Comparison of ENCODE assay signal across 17 mouse cellular contexts in genomic region chr9:56755119-56755518, GRCm38 (mm10). TPM values are rescaled to one million over a fixed set of nuclear protein-coding genes. Genes with fewer than 3 reads are reported as not detected.
"Had no signal": no experiment of that assay in that cellular context is flagged by ENCODE, and none has a peak within 500 bp of the region (broad histone marks: within the 10 kb centered on the region; RNA-seq: fewer than 3 reads in every experiment).

No protein-coding gene starts in this region.

- H3K9ac ChIP-seq: lung, embryonic 14.5 days; midbrain, embryonic 12.5 days; midbrain, embryonic 15.5 days; neural tube, embryonic 12.5 days; stomach, embryonic 15.5 days had no signal

- H3K4me1 ChIP-seq: stomach, embryonic 15.5 days had no signal

- H3K4me2 ChIP-seq: lung, embryonic 14.5 days; midbrain, embryonic 12.5 days; midbrain, embryonic 15.5 days; neural tube, embryonic 12.5 days; stomach, embryonic 15.5 days had no signal

- H3K9me3 ChIP-seq: midbrain, embryonic 12.5 days; midbrain, embryonic 15.5 days; neural tube, embryonic 12.5 days; stomach, embryonic 15.5 days had no signal

- H3K4me3 ChIP-seq: megakaryocyte, embryonic 14.5 days; midbrain, embryonic 12.5 days; midbrain, embryonic 15.5 days; neural tube, embryonic 12.5 days; stomach, embryonic 15.5 days had no signal

- ATAC-seq: midbrain, embryonic 15.5 days had no signal

- H3K36me3 ChIP-seq: midbrain, embryonic 12.5 days; midbrain, embryonic 15.5 days; neural tube, embryonic 12.5 days; stomach, embryonic 15.5 days had no signal

- H3K27me3 ChIP-seq: midbrain, embryonic 15.5 days; neural tube, embryonic 12.5 days; stomach, embryonic 15.5 days had no signal

- DNase-seq: lung, adult 18-20 months; lung, embryonic 14.5 days; lung, postnatal 10 days; right cerebral cortex, postnatal 14 days; thymus, adult 2 months; thymus, postnatal 25 days; thymus, postnatal 4 days had no signal

- H3K27ac ChIP-seq: macrophage; midbrain, embryonic 12.5 days; midbrain, embryonic 15.5 days; neural tube, embryonic 12.5 days; stomach, embryonic 15.5 days; stomach, postnatal 0 days had no signal

RNA-seq across cellular contexts. Expression of gene Lingo1, which starts 41.1 kb away (rescaled TPM):
- total RNA-seq: megakaryocyte progenitor cell, adult 5-6 weeks; monocyte, adult 5-6 weeks; neutrophil, adult 5-6 weeks had no signal
- polyA plus RNA-seq: macrophage had no signal
